Mouse (Mus musculus): ENCODE results near the gene Fat1. TPM values are rescaled to one million over a fixed set of nuclear protein-coding genes. Genes with fewer than 3 reads are reported as not detected.

Gene Fat1
- polyA plus RNA-seq (2015; fragmentation: Nextera tagmentation; extraction: Ambion mirVana) = 10.9 and 11.9 TPM in 2 replicates

- Histone ChIP-seq H3K27ac (peak within 1 kb of the TSS; percentile 96), H3K27me3 (no peaks in the 10 kb centered on the region), H3K9me3 (replicated peaks) (no peaks in the 10 kb centered on the region), H3K36me3 (no peaks in the 10 kb centered on the region), H3K9ac (peak within 1 kb of the TSS; percentile 71), H3K4me2 (peak within 1 kb of the TSS; percentile 90), H3K4me1 (replicated peaks) (peaks cover 6% of the 10 kb centered on the region; the same call in 1 of the 2 replicates), H3K4me3 (peak within 1 kb of the TSS; percentile 89)
- under 1% methylated on average over 48 of the region's 49 CpGs for WGBS
- ATAC-seq (replicated peaks; ENCODE audit: insufficient number of reproducible peaks, insufficient read depth, low FRiP score, low read depth) = peak; percentile 72
Measured at GRCm38 (mm10) chr8:44934850-44935497, at the start of gene Fat1. TSS of gene Fat1 (plus strand) at chr8:44935447.

- no peaks in the 10 kb centered on the region for H3K36me3 ChIP-seq
- no peak for ATAC-seq (replicated peaks; ENCODE audit: insufficient number of reproducible peaks, insufficient read depth, low FRiP score, low read depth)
- H3K4me3 ChIP-seq = no peak overlapping the region
- no peak overlapping the region for H3K4me2 ChIP-seq
- no peaks in the 10 kb centered on the region for H3K9me3 ChIP-seq (replicated peaks)
- no peak overlapping the region for H3K27ac ChIP-seq
- no peaks in the 10 kb centered on the region for H3K27me3 ChIP-seq
- no peak overlapping the region for H3K9ac ChIP-seq
- 71% methylated on average over 6 of the region's 6 CpGs for WGBS
- H3K4me1 ChIP-seq (replicated peaks) = no peaks in the 10 kb centered on the region
Measured at GRCm38 (mm10) chr8:44894626-44895025, 40.6 kb upstream of the Fat1 start.

- WGBS = 72% methylated on average over 12 of the region's 12 CpGs
- H3K4me1 ChIP-seq (replicated peaks) = no peaks in the 10 kb centered on the region
- H3K9ac ChIP-seq = no peak overlapping the region
- no peak overlapping the region for H3K27ac ChIP-seq
- H3K4me3 ChIP-seq = no peak overlapping the region
- H3K4me2 ChIP-seq = no peak overlapping the region
- H3K36me3 ChIP-seq = no peaks in the 10 kb centered on the region
- no peak for ATAC-seq (replicated peaks; ENCODE audit: insufficient number of reproducible peaks, insufficient read depth, low FRiP score, low read depth)
- H3K27me3 ChIP-seq = no peaks in the 10 kb centered on the region
- H3K9me3 ChIP-seq (replicated peaks) = no peaks in the 10 kb centered on the region
Measured at GRCm38 (mm10) chr8:44899575-44899991, 35.7 kb upstream of the Fat1 start.

GRCm38 (mm10) chr8:44911126-44911903 is 23.9 kb upstream of the Fat1 start:
- no peak overlapping the region for H3K27ac ChIP-seq
- no peaks in the 10 kb centered on the region for H3K27me3 ChIP-seq
- H3K4me2 ChIP-seq = no peak overlapping the region
- no peaks in the 10 kb centered on the region for H3K9me3 ChIP-seq (replicated peaks)
- H3K4me3 ChIP-seq = no peak overlapping the region
- ATAC-seq (replicated peaks; ENCODE audit: insufficient number of reproducible peaks, insufficient read depth, low FRiP score, low read depth) = no peak
- H3K4me1 ChIP-seq (replicated peaks) = no peaks in the 10 kb centered on the region
- 77% methylated on average over 12 of the region's 12 CpGs for WGBS
- H3K36me3 ChIP-seq = no peaks in the 10 kb centered on the region
- no peak overlapping the region for H3K9ac ChIP-seq

- 80% methylated on average over 12 of the region's 12 CpGs for WGBS
- Histone ChIP-seq H3K4me1 (replicated peaks) (no peaks in the 10 kb centered on the region), H3K9me3 (replicated peaks) (no peaks in the 10 kb centered on the region), H3K4me3 (no peak overlapping the region), H3K36me3 (no peaks in the 10 kb centered on the region), H3K9ac (no peak overlapping the region), H3K27ac (no peak overlapping the region), H3K4me2 (no peak overlapping the region), H3K27me3 (no peaks in the 10 kb centered on the region)
- no peak for ATAC-seq (replicated peaks; ENCODE audit: insufficient number of reproducible peaks, insufficient read depth, low FRiP score, low read depth)
Measured at GRCm38 (mm10) chr8:44919487-44920082, 15.7 kb upstream of the Fat1 start.

GRCm38 (mm10) chr8:44920379-44921032 is 14.7 kb upstream of the Fat1 start:
- H3K4me3 ChIP-seq = no peak overlapping the region
- no peak overlapping the region for H3K27ac ChIP-seq
- no peaks in the 10 kb centered on the region for H3K36me3 ChIP-seq
- H3K4me2 ChIP-seq = no peak overlapping the region
- H3K9me3 ChIP-seq (replicated peaks) = no peaks in the 10 kb centered on the region
- 75% methylated on average over 7 of the region's 7 CpGs for WGBS
- no peaks in the 10 kb centered on the region for H3K27me3 ChIP-seq
- ATAC-seq (replicated peaks; ENCODE audit: insufficient number of reproducible peaks, insufficient read depth, low FRiP score, low read depth) = no peak
- H3K9ac ChIP-seq = no peak overlapping the region
- H3K4me1 ChIP-seq (replicated peaks) = no peaks in the 10 kb centered on the region

GRCm38 (mm10) chr8:44924995-44925394 is 10.3 kb upstream of the Fat1 start:
- Histone ChIP-seq H3K4me2 (no peak overlapping the region), H3K4me1 (replicated peaks) (no peaks in the 10 kb centered on the region), H3K27ac (no peak overlapping the region), H3K27me3 (no peaks in the 10 kb centered on the region), H3K9me3 (replicated peaks) (no peaks in the 10 kb centered on the region), H3K4me3 (no peak overlapping the region), H3K36me3 (no peaks in the 10 kb centered on the region), H3K9ac (no peak overlapping the region)
- no peak for ATAC-seq (replicated peaks; ENCODE audit: insufficient number of reproducible peaks, insufficient read depth, low FRiP score, low read depth)
- WGBS = 86% methylated on average over 5 of the region's 5 CpGs

- no peaks in the 10 kb centered on the region for H3K9me3 ChIP-seq (replicated peaks)
- 84% methylated on average over 3 of the region's 3 CpGs for WGBS
Measured at GRCm38 (mm10) chr8:44930058-44930457, 5.2 kb upstream of the Fat1 start.

GRCm38 (mm10) chr8:44932546-44933342 is 2.5 kb upstream of the Fat1 start:
- Histone ChIP-seq H3K27ac (no peak overlapping the region), H3K4me1 (replicated peaks) (0 out of 2 replicates have a peak, but pooled peaks cover 3% of the 10 kb centered on the region), H3K9ac (no peak overlapping the region), H3K4me2 (no peak overlapping the region), H3K27me3 (no peaks in the 10 kb centered on the region), H3K4me3 (no peak overlapping the region), H3K9me3 (replicated peaks) (no peaks in the 10 kb centered on the region), H3K36me3 (no peaks in the 10 kb centered on the region)
- 89% methylated on average over 9 of the region's 9 CpGs for WGBS
- no peak for ATAC-seq (replicated peaks; ENCODE audit: insufficient number of reproducible peaks, insufficient read depth, low FRiP score, low read depth)

More at GRCm38 (mm10) chr8:44930058-44930457, 5.2 kb upstream of the Fat1 start:
- H3K9ac ChIP-seq = no peak overlapping the region
- no peaks in the 10 kb centered on the region for H3K36me3 ChIP-seq
- no peak overlapping the region for H3K4me3 ChIP-seq
- 0 out of 2 replicates have a peak, but pooled peaks cover 3% of the 10 kb centered on the region for H3K4me1 ChIP-seq (replicated peaks)
- ATAC-seq (replicated peaks; ENCODE audit: insufficient number of reproducible peaks, insufficient read depth, low FRiP score, low read depth) = no peak
- no peak overlapping the region for H3K4me2 ChIP-seq
- H3K27me3 ChIP-seq = no peaks in the 10 kb centered on the region
- H3K27ac ChIP-seq = no peak overlapping the region

GRCm38 (mm10) chr8:44933478-44933877 is 1.8 kb upstream of the Fat1 start:
- no peak overlapping the region for H3K27ac ChIP-seq
- WGBS = 41% methylated on average over 6 of the region's 6 CpGs
- H3K27me3 ChIP-seq = no peaks in the 10 kb centered on the region
- H3K9ac ChIP-seq = no peak overlapping the region
- 0 out of 2 replicates have a peak, but pooled peaks cover 3% of the 10 kb centered on the region for H3K4me1 ChIP-seq (replicated peaks)
- no peaks in the 10 kb centered on the region for H3K36me3 ChIP-seq
- no peak for ATAC-seq (replicated peaks; ENCODE audit: insufficient number of reproducible peaks, insufficient read depth, low FRiP score, low read depth)
- peak overlapping the region; percentile 90 for H3K4me2 ChIP-seq
- no peaks in the 10 kb centered on the region for H3K9me3 ChIP-seq (replicated peaks)
- peak overlapping the region; percentile 89 for H3K4me3 ChIP-seq
